Mouse (Mus musculus): ENCODE measurements at regions not wholly inside any gene's neighbourhood (a gene's known extent, or its start where the extent isn't known, plus 50 kb on each side); places are given as distances from the start of the nearest gene placed in this dataset.

DNA sequence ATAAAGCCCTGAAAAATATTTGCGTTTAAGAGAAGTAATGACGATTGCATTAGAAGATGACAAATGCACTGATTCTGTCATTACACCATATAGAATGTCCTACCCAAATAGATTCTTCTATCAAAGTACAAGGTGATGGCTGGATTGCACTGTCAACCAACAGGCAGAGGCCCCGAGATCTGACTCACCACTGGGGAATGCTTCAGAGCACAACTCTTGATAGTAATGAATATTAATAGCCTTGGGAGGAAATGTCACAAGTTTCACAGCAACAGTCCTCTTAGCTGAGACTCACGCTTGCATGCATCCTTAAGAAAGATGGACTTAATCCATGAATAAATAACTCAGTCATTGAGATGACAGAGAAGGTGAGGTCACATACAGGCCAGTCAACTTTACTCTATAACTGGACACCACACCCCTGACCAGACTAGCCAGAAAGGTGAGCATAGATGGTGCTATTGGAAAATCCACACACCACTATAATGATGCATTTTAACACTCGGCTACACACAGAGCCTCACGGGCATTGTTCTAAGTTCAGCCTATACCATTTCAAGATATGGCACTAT, 104.8 kb downstream of the Klf5 start:
- no peaks in the 10 kb centered on the region for H3K36me3 ChIP-seq (ENCODE audit: control insufficient read depth, insufficient read depth, low read length, poor library complexity, severe bottlenecking)
- no peak for DNase-seq (ENCODE audit: low read depth, low spot score)
- H3K27me3 ChIP-seq (ENCODE audit: control insufficient read depth, insufficient read depth, low read length, poor library complexity, severe bottlenecking) = no peaks in the 10 kb centered on the region

DNA sequence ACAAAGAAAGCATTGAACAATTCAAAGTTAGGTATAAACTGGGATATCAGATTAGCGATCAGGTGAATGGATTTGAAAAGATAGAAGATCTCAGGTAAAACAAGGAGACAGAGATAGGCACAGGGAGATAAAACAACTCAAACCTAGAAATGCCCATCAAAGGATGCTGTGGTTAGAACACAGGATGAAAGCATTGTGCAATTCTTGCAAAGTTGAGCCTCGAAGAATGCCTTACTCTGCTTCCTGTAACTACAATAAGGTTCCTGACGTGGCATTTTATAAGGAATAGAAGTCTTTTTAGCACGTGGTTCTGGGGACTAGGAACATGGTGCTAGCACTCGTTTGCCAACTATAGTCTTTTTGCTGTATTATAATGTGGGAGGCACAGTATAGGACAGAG, 106.7 kb downstream of the Klf5 start:
- Histone ChIP-seq H3K27me3 (ENCODE audit: control insufficient read depth, insufficient read depth, low read length, poor library complexity, severe bottlenecking) (no peaks in the 10 kb centered on the region), H3K36me3 (ENCODE audit: control insufficient read depth, insufficient read depth, low read length, poor library complexity, severe bottlenecking) (no peaks in the 10 kb centered on the region)
- no peak for DNase-seq (ENCODE audit: low read depth, low spot score)

DNA sequence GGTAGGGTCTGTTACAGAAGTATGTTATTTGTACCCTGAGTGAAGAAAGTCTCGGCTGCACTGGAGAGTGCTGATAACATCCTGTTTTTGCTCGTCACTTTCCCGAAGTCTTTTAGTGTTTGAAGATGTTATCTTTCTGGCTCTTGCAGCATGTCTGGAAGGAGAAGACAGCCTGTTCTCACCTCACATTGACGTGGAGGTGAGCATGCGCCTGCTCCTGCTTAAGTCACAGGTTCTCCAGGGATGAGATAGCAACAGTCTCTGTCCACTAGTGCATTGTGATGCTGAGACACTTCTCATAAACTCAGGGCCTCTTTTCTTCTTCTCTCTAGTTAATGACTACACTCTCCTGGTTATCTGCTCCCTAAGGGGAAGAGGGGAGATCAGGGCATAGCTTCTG, 113.3 kb downstream of the Klf5 start:
- DNase-seq (ENCODE audit: low read depth, low spot score) = no peak
- Histone ChIP-seq H3K36me3 (ENCODE audit: control insufficient read depth, insufficient read depth, low read length, poor library complexity, severe bottlenecking) (no peaks in the 10 kb centered on the region), H3K27me3 (ENCODE audit: control insufficient read depth, insufficient read depth, low read length, poor library complexity, severe bottlenecking) (no peaks in the 10 kb centered on the region)

DNA sequence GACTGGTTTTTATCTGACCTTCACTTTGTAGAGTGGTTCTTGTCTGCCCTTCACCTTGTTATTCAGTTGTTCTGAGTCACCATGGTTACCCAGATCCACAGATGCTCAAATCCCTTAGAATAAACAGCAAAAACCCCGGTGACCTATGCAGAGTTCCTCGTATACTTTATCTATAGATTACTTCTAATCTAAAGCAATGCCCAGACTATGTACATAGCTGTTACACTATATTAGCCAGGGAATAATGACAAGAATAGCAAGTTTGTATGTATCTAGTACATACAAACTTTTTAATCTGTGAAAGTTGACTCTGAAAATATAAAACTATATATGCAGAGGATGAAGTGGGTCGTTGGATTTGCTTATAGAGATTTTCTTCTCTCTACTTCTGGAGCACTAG, 117.7 kb downstream of the Klf5 start:
- Histone ChIP-seq H3K27me3 (ENCODE audit: control insufficient read depth, insufficient read depth, low read length, poor library complexity, severe bottlenecking) (no peaks in the 10 kb centered on the region), H3K36me3 (ENCODE audit: control insufficient read depth, insufficient read depth, low read length, poor library complexity, severe bottlenecking) (no peaks in the 10 kb centered on the region)
- no peak for DNase-seq (ENCODE audit: low read depth, low spot score)

DNA sequence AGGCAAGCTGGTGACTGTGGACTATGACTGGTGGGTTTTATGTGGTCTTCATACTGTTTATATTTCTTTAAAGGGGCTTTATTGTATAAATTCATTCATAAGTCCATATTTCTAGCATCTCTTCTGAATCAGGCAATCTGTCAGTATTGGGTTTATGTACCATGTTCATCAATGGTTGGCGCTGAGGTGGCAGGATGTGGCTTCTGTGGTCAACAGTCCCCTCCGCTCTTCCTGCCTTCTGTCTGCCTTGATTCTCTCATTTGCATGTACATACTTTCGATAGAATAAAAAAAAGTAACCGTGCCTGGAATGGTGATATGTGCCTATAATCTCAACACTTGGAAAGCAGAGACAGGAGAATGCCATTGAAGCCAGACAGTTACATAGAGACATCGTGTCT, 120.5 kb downstream of the Klf5 start:
- H3K36me3 ChIP-seq (ENCODE audit: control insufficient read depth, insufficient read depth, low read length, poor library complexity, severe bottlenecking) = no peaks in the 10 kb centered on the region
- peak; percentile 3 for DNase-seq (ENCODE audit: low read depth, low spot score)

DNA sequence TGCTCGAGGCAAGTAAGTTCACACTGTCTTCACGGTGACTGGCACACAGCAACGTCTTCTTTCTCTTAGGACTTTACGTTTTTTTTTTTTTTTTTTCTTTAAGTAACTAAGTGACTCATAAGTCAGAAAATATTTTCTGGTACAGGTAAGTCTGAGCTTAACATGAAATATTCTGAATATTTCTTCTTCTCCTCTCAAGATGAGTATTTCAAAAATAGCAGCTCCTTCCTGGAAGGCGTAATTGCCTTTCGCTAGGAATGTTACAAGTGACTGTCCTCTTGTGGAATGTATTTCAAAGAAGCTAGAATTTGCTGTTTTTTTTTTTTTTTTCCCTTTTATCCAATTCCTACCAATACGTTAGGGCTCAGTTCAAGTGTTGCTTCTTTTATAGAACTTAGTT, 124.8 kb downstream of the Klf5 start:
- no peaks in the 10 kb centered on the region for H3K36me3 ChIP-seq (ENCODE audit: control insufficient read depth, insufficient read depth, low read length, poor library complexity, severe bottlenecking)
- DNase-seq (ENCODE audit: low read depth, low spot score) = no peak
- H3K27me3 ChIP-seq (ENCODE audit: control insufficient read depth, insufficient read depth, low read length, poor library complexity, severe bottlenecking) = no peaks in the 10 kb centered on the region

More for the DNA sequence above, 120.5 kb downstream of the Klf5 start:
- H3K27me3 ChIP-seq (ENCODE audit: control insufficient read depth, insufficient read depth, low read length, poor library complexity, severe bottlenecking) = no peaks in the 10 kb centered on the region

DNA sequence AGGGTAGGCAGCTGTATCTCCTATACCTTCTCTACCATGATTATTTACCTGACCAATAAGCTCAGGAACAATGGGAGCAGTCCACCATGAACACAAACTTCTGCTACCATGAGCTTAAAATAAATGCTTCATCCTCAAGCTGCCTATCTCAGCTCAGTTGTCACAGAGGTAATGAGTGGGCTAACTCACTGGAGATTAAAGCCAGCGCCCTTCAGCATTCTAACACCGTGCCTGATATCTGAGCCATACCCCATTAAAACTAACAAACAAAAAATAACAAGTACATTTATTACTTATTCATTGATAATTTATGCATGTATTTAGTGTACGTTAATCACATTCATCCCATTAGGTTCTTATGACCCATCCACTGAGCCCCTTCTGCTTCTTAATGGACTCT, 128.6 kb downstream of the Klf5 start:
- no peaks in the 10 kb centered on the region for H3K27me3 ChIP-seq (ENCODE audit: control insufficient read depth, insufficient read depth, low read length, poor library complexity, severe bottlenecking)
- no peaks in the 10 kb centered on the region for H3K36me3 ChIP-seq (ENCODE audit: control insufficient read depth, insufficient read depth, low read length, poor library complexity, severe bottlenecking)
- no peak for DNase-seq (ENCODE audit: low read depth, low spot score)

DNA sequence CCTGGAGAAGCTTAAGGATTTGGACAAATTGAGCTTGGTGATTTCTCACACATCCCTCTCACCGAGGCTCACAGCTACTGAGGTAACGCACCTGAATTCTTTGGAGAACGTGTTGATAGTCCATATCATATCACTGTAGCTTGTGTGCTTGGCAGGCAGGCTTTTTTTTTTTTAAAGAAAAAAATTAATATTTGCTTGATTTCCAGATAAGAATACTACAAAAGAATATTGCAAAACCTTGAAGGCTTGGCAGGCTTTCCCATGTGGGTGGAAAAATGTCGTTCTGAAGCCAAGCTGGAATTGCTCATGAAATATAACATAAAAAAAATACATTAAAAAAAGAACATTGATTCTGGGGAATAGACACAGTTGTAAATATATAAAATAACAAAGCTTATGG, 131.8 kb downstream of the Klf5 start:
- Histone ChIP-seq H3K27me3 (ENCODE audit: control insufficient read depth, insufficient read depth, low read length, poor library complexity, severe bottlenecking) (no peaks in the 10 kb centered on the region), H3K36me3 (ENCODE audit: control insufficient read depth, insufficient read depth, low read length, poor library complexity, severe bottlenecking) (no peaks in the 10 kb centered on the region)
- no peak for DNase-seq (ENCODE audit: low read depth, low spot score)

DNA sequence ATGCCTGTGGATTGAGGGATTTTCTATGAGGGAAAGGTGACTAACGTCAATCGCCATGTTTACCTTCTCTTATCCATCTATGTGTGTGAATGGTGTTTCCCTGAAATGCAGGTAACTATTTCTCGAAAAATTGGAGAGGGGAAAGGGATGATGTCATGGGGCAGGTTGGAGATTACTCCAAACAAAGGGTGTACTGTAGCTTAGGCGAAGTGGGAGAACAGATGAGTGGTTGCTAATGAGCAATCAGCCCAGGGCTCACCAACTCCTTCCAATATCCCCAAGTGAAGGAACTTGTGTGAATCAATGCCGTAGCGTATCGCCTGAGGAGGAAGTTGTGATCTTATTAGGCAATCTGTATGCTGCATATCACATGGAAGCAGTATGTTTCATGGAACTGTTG, 133.2 kb downstream of the Klf5 start:
- H3K36me3 ChIP-seq (ENCODE audit: control insufficient read depth, insufficient read depth, low read length, poor library complexity, severe bottlenecking) = no peaks in the 10 kb centered on the region
- no peaks in the 10 kb centered on the region for H3K27me3 ChIP-seq (ENCODE audit: control insufficient read depth, insufficient read depth, low read length, poor library complexity, severe bottlenecking)
- no peak for DNase-seq (ENCODE audit: low read depth, low spot score)

DNA sequence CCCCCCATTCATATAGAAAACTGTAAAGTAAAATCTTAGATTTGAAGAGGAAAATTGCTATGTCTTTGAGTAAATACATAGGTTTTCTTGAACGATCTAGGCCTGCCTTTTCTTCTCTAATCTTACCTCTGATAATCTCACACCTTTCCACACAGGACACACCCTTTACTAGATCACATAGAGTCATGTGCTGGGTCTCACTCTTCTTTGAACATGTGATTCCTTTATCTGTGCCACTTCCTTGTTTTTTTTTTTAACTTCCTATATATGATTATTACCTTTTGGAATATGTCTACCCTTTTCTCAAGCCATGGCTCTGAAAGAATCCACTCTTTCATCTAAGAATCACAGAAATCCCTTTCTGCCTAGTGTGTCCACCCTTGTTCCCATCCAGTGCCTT, 136.2 kb downstream of the Klf5 start:
- no peak for DNase-seq (ENCODE audit: low read depth, low spot score)
- no peaks in the 10 kb centered on the region for H3K36me3 ChIP-seq (ENCODE audit: control insufficient read depth, insufficient read depth, low read length, poor library complexity, severe bottlenecking)
- H3K27me3 ChIP-seq (ENCODE audit: control insufficient read depth, insufficient read depth, low read length, poor library complexity, severe bottlenecking) = no peaks in the 10 kb centered on the region

DNA sequence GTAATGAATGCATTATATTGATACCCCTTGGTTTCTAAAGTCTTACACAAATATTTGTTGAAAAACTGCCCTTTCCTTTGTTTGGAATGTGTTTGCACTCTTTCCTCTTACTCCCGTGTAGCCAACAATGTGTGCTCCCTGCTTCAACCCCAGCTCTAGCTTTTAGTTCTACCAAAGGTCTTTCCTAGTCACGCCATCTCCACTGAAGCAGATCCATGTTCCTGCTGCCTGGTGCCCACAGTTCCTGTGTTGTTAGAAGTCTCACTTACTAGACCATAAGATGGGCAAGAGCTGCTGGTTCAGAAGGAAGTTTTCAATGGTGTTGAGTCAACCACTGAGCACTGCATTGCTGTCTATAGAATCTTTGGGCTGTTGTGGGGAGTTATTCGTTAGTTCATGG, 137.0 kb downstream of the Klf5 start:
- DNase-seq (ENCODE audit: low read depth, low spot score) = no peak
- Histone ChIP-seq H3K27me3 (ENCODE audit: control insufficient read depth, insufficient read depth, low read length, poor library complexity, severe bottlenecking) (no peaks in the 10 kb centered on the region), H3K36me3 (ENCODE audit: control insufficient read depth, insufficient read depth, low read length, poor library complexity, severe bottlenecking) (no peaks in the 10 kb centered on the region)

DNA sequence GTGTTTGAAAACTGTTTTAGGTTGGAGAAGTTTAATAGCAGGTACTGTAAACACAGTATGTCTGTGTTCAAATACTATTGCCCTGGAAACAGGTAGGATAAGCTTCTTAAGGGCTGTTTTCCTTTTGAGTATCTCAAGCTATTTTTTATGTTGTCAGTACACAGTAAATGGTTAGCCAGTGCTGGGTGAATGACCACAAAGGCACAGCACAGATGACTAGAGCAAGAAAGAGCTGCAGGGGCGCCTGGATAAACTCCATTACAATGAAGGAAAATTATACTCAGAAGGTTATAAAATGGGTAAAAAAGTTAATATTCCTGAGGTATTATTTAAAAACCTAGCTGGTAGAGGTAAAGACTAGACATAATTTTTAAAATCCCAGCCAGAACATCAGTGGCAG, 137.6 kb downstream of the Klf5 start:
- Histone ChIP-seq H3K36me3 (ENCODE audit: control insufficient read depth, insufficient read depth, low read length, poor library complexity, severe bottlenecking) (no peaks in the 10 kb centered on the region), H3K27me3 (ENCODE audit: control insufficient read depth, insufficient read depth, low read length, poor library complexity, severe bottlenecking) (no peaks in the 10 kb centered on the region)
- DNase-seq (ENCODE audit: low read depth, low spot score) = no peak

DNA sequence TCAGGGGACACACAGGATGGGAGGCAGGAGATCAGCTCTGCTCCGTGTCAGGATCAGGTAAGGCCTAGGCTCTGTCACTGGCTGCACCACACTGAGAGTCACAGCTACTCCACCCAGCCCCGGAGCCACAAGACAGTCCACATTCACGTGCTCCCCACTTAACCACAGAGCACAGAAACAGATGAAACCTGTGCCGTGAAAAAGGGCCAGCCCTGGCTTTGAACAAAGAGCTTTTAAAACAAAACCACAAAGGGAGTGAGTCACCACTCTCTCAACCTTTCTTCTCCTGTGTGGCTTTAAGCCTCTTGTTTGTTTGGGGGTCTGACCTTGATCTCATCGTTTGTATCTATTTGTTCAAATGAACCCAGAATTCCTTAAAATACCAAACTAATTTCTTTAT, 150.6 kb downstream of the Klf5 start:
- Histone ChIP-seq H3K36me3 (ENCODE audit: control insufficient read depth, insufficient read depth, low read length, poor library complexity, severe bottlenecking) (no peaks in the 10 kb centered on the region), H3K27me3 (ENCODE audit: control insufficient read depth, insufficient read depth, low read length, poor library complexity, severe bottlenecking) (no peaks in the 10 kb centered on the region)
- no peak for DNase-seq (ENCODE audit: low read depth, low spot score)

DNA sequence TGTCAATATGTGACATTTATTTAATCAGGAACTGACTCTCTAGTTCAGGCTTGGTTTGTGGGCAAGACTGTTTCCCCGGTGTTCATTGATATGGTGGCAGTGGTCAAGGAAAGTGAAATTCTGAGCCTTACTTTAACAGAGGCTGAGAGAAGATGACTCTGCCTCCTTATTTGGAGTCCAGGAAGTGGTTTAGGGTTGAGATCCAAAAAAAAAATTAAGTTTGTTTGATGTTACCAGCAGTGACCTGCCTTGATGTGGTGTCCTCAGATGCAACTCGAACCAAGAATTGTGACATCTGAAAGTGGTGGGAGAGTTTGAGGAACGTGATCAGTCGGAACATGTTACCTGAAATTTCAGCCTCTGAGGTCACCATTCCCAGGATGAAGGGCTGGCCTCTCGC, 151.4 kb downstream of the Klf5 start:
- DNase-seq (ENCODE audit: low read depth, low spot score) = no peak
- H3K36me3 ChIP-seq (ENCODE audit: control insufficient read depth, insufficient read depth, low read length, poor library complexity, severe bottlenecking) = no peaks in the 10 kb centered on the region
- no peaks in the 10 kb centered on the region for H3K27me3 ChIP-seq (ENCODE audit: control insufficient read depth, insufficient read depth, low read length, poor library complexity, severe bottlenecking)

DNA sequence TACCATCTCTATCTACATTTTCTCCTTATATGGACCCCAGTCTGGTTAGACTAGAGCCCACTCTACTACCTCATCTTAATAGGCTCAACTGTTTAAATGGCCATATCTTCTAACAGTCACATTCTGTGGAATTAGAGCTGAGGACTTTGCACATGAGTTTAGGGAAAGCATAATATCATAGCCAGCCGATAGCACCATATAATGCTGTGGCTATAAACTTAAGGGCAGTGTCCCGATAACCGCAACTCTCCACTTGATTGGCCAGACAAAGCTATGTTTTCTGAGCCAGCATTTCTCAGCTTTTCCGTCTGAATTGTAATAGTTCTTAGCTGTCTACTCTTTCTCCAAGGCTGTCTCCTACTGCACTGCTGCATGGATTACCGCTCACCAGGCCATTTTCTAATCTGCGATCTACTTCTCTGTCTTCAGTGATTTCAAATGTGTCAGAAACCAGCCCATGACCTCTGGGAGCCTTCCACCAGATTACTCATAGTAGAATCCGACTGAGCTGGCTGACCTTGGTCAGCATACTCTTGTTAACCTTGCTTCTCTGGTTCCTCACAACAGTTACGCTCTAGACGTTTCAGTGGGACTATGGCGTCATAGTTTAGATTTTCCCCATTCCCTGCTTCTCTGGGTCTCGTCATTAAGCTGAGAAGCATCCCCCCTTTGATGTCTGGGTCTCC, 152.8 kb downstream of the Klf5 start:
- H3K27me3 ChIP-seq (ENCODE audit: control insufficient read depth, insufficient read depth, low read length, poor library complexity, severe bottlenecking) = no peaks in the 10 kb centered on the region
- no peaks in the 10 kb centered on the region for H3K36me3 ChIP-seq (ENCODE audit: control insufficient read depth, insufficient read depth, low read length, poor library complexity, severe bottlenecking)
- DNase-seq (ENCODE audit: low read depth, low spot score) = no peak

DNA sequence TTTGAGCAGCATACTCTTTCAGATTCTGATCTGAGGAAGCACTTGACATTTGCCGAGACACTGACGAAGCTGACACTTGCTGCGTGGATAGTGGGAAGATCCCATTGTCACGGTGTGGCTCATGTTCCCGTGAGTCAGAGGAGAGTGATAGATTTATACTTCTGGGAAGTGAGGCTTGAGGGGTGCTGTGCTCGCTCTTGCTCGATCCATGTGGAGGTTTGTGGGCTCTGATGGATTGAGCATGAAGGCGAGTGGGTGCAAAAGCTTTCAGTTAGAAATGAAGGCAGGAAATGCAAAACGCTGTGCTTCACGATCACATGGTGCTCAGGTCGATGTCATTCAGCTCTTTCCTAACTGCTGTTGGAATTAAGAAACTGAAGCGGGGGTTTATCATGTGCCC, 155.4 kb downstream of the Klf5 start:
- no peak for DNase-seq (ENCODE audit: low read depth, low spot score)
- no peaks in the 10 kb centered on the region for H3K27me3 ChIP-seq (ENCODE audit: control insufficient read depth, insufficient read depth, low read length, poor library complexity, severe bottlenecking)
- H3K36me3 ChIP-seq (ENCODE audit: control insufficient read depth, insufficient read depth, low read length, poor library complexity, severe bottlenecking) = no peaks in the 10 kb centered on the region

All from splenic B cell, adult 2 months (primary cell).